Mouse (Mus musculus) NIH3T3 (cell line): ENCODE measurements at regions not wholly inside any gene's neighbourhood (a gene's known extent, or its start where the extent isn't known, plus 50 kb on each side); places are given as distances from the start of the nearest gene placed in this dataset.

ENCODE experiments used
- DNase-seq: peaks from one replicate; pipeline ENCODE4 v3.0.0-alpha.2; 2012; ENCODE audit warnings: low read depth

- no peak for DNase-seq
These were observed 251.8 kb upstream of the Kcnab2 start for GRCm38 (mm10) chr4:152729421-152729820.

- no peak for DNase-seq
These were observed 248.2 kb upstream of the Kcnab2 start for GRCm38 (mm10) chr4:152725881-152726280.

GRCm38 (mm10) chr4:152725423-152725822 is 247.8 kb upstream of the Kcnab2 start:
- no peak for DNase-seq

- DNase-seq, result no peak
These were observed 247.1 kb upstream of the Kcnab2 start for GRCm38 (mm10) chr4:152724741-152725140.

GRCm38 (mm10) chr4:152724026-152724425 is 246.4 kb upstream of the Kcnab2 start:
- no peak for DNase-seq

- no peak for DNase-seq
These were observed 242.9 kb upstream of the Kcnab2 start for GRCm38 (mm10) chr4:152720528-152720927.

- DNase-seq, result no peak
These were observed 241.9 kb upstream of the Kcnab2 start for GRCm38 (mm10) chr4:152719416-152720127.

GRCm38 (mm10) chr4:152710339-152710738 is 232.7 kb upstream of the Kcnab2 start:
- DNase-seq, result no peak

GRCm38 (mm10) chr4:152700217-152700616 is 222.5 kb upstream of the Kcnab2 start:
- DNase-seq, result no peak

GRCm38 (mm10) chr4:152697247-152697960 is 219.7 kb upstream of the Kcnab2 start:
- no peak for DNase-seq

- DNase-seq, result no peak
These were observed 214.1 kb upstream of the Kcnab2 start for GRCm38 (mm10) chr4:152691735-152692134.

- no peak for DNase-seq
These were observed 213.6 kb upstream of the Kcnab2 start for GRCm38 (mm10) chr4:152691302-152691701.

- DNase-seq, result no peak
These were observed 213.1 kb upstream of the Kcnab2 start for GRCm38 (mm10) chr4:152690766-152691165.

GRCm38 (mm10) chr4:152689831-152690230 is 212.2 kb upstream of the Kcnab2 start:
- no peak for DNase-seq

- no peak for DNase-seq
These were observed 208.9 kb upstream of the Kcnab2 start for GRCm38 (mm10) chr4:152686509-152687081.

- DNase-seq, result no peak
These were observed 196.5 kb upstream of the Kcnab2 start for GRCm38 (mm10) chr4:152674140-152674539.

GRCm38 (mm10) chr4:152663482-152663881 is 185.8 kb upstream of the Kcnab2 start:
- DNase-seq, result peak; percentile 27

- no peak for DNase-seq
These were observed 185.4 kb upstream of the Kcnab2 start for GRCm38 (mm10) chr4:152663069-152663468.

GRCm38 (mm10) chr4:152662439-152662838 is 184.8 kb upstream of the Kcnab2 start:
- DNase-seq, result no peak

GRCm38 (mm10) chr4:152650198-152650597 is 172.5 kb upstream of the Kcnab2 start:
- peak; percentile 8 for DNase-seq

GRCm38 (mm10) chr4:152647620-152648019 is 169.9 kb upstream of the Kcnab2 start:
- DNase-seq, result peak; percentile 19

- DNase-seq, result no peak
These were observed 169.4 kb upstream of the Kcnab2 start for GRCm38 (mm10) chr4:152647084-152647483.

GRCm38 (mm10) chr4:152637088-152637487 is 159.4 kb upstream of the Kcnab2 start:
- no peak for DNase-seq
